Mouse (Mus musculus) hindbrain, embryonic 13.5 days (tissue): ENCODE measurements around the gene Vps29. TPM values are rescaled to one million over a fixed set of nuclear protein-coding genes. Genes with fewer than 3 reads are reported as not detected.

Source experiments
- ATAC-seq: fragments of 200-750 bp; cut with Nextera tagmentation; 2 replicates; pipeline ENCODE4 v1.8.0; 2017; ENCODE audit warnings: moderate TSS enrichment; ENCODE audit not compliant: low FRiP score
- H3K27ac ChIP-seq: fragments of 300-500 bp; sonication (generic); 2 replicates; pipeline ENCODE4 v1.5.1; 2015; ENCODE audit warnings: inconsistent platforms, mild to moderate bottlenecking, moderate library complexity
- H3K27me3 ChIP-seq: fragments of 300-500 bp; sonication (generic); 2 replicates; pipeline ENCODE4 v1.6.1; 2015; ENCODE audit warnings: mild to moderate bottlenecking, inconsistent platforms
- H3K36me3 ChIP-seq: fragments of 300-500 bp; sonication (generic); 2 replicates; pipeline ENCODE4 v1.6.1; 2015; ENCODE audit warnings: mild to moderate bottlenecking, inconsistent platforms
- H3K4me1 ChIP-seq: fragments of 300-500 bp; sonication (generic); replicated peaks from 2 replicates; pipeline ENCODE4 v1.6.1; 2015; ENCODE audit warnings: inconsistent platforms
- H3K4me2 ChIP-seq: fragments of 300-500 bp; sonication (generic); 2 replicates; pipeline ENCODE4 v1.6.1; 2015; ENCODE audit warnings: inconsistent platforms, mild to moderate bottlenecking, moderate library complexity
- H3K4me3 ChIP-seq: fragments of 300-500 bp; sonication (generic); 2 replicates; pipeline ENCODE4 v1.5.1; 2015; ENCODE audit warnings: mild to moderate bottlenecking, inconsistent platforms
- H3K9ac ChIP-seq: fragments of 300-500 bp; sonication (generic); 2 replicates; pipeline ENCODE4 v1.6.1; 2015; ENCODE audit warnings: mild to moderate bottlenecking, inconsistent platforms
- H3K9me3 ChIP-seq: fragments of 300-500 bp; sonication (generic); 2 replicates; pipeline ENCODE4 v1.6.1; 2016; ENCODE audit warnings: inconsistent platforms
- WGBS: fragments of 180-500 bp; shearing (Covaris S2); methylation state at CpG from one replicate; pipeline ENCODE4 v1.1.7; 2015; 5-methylcytosine and 5-hydroxymethylcytosine counted together
- polyA plus RNA-seq: library from polyadenylated mRNA; unstranded; fragments of >200 nt; fragmentation: Nextera tagmentation; extraction: Ambion mirVana; gene quantifications from 2 replicates; pipeline ENCODE4 v1.2.1, GENCODE M21; 2015

The Vps29 gene
- polyA plus RNA-seq, 1 experiment from 2014 or later, result 297 TPM

DNA sequence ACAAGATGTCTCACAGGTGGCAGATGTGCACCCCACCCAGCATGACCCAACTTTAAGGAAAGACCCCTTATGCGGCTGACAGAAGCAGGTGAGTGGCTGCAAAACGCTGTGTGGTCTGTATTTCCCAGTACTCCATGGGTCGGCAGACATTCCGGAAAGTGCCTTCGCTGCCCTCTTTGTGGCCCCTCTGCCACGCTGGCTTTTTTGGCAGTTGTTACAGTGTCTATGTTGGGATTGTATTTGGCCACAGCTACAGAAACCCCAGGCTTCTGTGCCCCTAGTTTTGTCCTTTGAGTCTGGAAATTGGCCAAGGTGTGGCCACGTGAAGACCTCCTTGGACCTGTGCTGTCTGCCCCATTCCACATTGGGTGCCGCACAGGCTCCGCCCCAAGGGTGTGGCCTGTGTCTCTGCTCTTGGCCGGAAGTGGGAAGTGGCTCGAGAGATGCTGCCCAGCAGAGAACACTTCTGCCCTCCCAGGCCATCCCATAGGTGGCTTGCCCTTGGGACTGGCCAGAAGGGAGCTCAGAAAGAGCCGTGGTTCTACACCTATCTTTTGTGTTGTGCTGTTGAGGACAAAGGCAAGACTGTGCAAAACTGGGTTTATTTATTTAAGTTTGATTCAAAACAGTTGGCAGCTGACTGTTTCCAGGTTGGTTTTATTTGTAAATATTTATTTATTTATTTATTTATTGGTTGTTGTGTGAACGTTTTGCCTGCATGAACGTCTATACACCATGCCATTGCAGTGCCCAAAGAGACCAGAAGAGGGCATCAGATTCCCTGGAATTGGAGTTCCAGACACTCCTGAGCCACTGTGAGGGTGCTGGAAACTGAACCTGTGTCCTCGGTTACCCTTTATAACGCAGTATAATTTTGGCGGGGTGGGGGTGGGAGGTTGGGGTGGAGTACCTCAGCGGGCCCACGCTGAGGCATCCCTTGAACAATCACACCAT is 55.8 kb downstream of the Vps29 start:
- no peaks in the 10 kb centered on the region for H3K9me3 ChIP-seq
- no peaks in the 10 kb centered on the region for H3K4me1 ChIP-seq
- H3K4me3 ChIP-seq, result no peak overlapping the region
- no peak for ATAC-seq
- H3K27ac ChIP-seq, result no peak overlapping the region
- WGBS, result 88% methylated on average over 19 of the region's 19 CpGs
- no peak overlapping the region for H3K9ac ChIP-seq
- H3K27me3 ChIP-seq, result no peaks in the 10 kb centered on the region
- H3K4me2 ChIP-seq, result no peak overlapping the region
- H3K36me3 ChIP-seq, result peaks cover 36% of the 10 kb centered on the region

DNA sequence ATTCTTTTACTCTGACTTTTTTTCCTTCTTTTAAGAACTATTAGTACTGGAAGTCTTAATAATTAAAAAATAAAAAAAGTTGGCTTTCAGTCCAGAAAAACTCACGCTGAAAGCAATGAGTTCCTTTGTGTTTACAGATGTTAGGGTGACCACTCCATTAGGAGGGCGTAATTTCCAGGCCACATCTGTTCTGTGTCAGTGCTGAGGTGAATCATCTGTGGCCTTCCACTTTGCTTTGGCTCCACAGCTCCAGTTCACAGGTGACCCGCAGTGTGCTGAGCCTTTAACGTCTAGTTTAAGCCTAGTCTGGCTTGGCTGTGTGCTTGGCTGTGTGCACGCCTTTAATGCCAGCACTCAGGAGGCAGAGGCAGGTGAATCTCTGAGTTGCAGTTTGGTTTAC is 57.7 kb downstream of the Vps29 start:
- peaks cover 17% of the 10 kb centered on the region for H3K36me3 ChIP-seq
- ATAC-seq, result no peak
- H3K4me2 ChIP-seq, result no peak overlapping the region
- H3K4me3 ChIP-seq, result no peak overlapping the region
- H3K4me1 ChIP-seq, result no peaks in the 10 kb centered on the region
- H3K9ac ChIP-seq, result no peak overlapping the region
- no peaks in the 10 kb centered on the region for H3K27me3 ChIP-seq
- 87% methylated on average over 5 of the region's 5 CpGs for WGBS
- no peaks in the 10 kb centered on the region for H3K9me3 ChIP-seq
- H3K27ac ChIP-seq, result no peak overlapping the region

DNA sequence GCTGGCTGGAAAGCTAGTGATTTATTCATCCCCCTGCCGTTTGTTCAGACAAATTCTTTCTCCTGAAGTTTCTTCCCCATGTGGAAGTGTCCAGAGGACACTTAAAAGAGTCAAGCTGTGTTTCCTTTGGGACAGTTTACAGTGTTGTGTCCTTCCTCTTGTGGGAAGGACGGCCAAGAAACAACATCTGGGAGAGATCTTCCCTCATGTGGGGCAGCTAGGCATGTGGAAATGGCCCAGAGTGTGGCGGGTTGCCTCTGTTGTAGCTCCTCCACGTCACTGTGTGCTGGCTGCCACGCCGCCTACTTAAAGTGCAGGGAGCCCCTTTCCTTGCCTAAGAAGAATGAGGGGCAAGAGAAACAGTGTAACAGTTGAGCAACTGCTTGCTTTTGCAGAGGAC is 58.7 kb downstream of the Vps29 start:
- Histone ChIP-seq H3K4me3 (no peak overlapping the region), H3K9me3 (no peaks in the 10 kb centered on the region), H3K27ac (no peak overlapping the region), H3K4me2 (no peak overlapping the region), H3K9ac (no peak overlapping the region), H3K4me1 (no peaks in the 10 kb centered on the region), H3K27me3 (no peaks in the 10 kb centered on the region), H3K36me3 (peaks cover 8% of the 10 kb centered on the region)
- 69% methylated on average over 6 of the region's 6 CpGs for WGBS
- ATAC-seq, result no peak

DNA sequence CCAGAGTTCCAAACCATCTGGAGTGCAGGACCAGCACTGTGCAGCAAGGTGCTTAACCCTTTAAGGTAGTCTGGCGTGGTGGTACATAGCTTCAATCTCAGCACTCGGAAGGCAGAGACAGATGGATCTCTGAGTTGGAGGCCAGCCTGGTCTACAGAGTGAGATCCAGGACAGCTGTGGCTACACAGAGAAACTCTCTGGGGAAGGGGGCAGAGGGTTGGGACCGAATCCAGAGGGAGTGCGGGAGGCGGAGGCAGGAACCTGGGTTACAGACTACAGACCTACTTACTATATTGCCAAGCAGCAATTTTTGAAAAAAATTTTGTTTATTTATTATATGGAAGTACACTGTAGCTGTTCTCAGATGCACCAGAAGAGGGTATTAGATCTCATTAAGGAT is 60.2 kb downstream of the Vps29 start:
- H3K4me2 ChIP-seq, result no peak overlapping the region
- H3K4me3 ChIP-seq, result no peak overlapping the region
- no peak for ATAC-seq
- no peak overlapping the region for H3K9ac ChIP-seq
- no peaks in the 10 kb centered on the region for H3K9me3 ChIP-seq
- H3K27me3 ChIP-seq, result no peaks in the 10 kb centered on the region
- H3K36me3 ChIP-seq, result peaks cover 8% of the 10 kb centered on the region
- H3K4me1 ChIP-seq, result no peaks in the 10 kb centered on the region
- WGBS, result 95% methylated on average over 5 of the region's 5 CpGs
- no peak overlapping the region for H3K27ac ChIP-seq

Other genes with a start within 250 kb of the Vps29 start
- gene Ccdc63, start 213.5 kb upstream of the Vps29 start, polyA plus RNA-seq, result not detected in 2 replicates
- gene Ppp1cc, start 196.1 kb upstream of the Vps29 start, polyA plus RNA-seq, result 204 and 206 TPM in 2 replicates
- gene Hvcn1, start 147.6 kb upstream of the Vps29 start, polyA plus RNA-seq, result 1.8 and 2.2 TPM in 2 replicates
- gene Tctn1, start 89.9 kb upstream of the Vps29 start, polyA plus RNA-seq, result 5.9 and 6.6 TPM in 2 replicates
- 8.0 and 8.3 TPM in 2 replicates for gene Pptc7, start 70.0 kb upstream of the Vps29 start, polyA plus RNA-seq
- 21.0 and 23.9 TPM in 2 replicates for gene Rad9b, start 136 bp upstream of the Vps29 start, polyA plus RNA-seq
- gene Gpn3, start 17.5 kb downstream of the Vps29 start, polyA plus RNA-seq, result 48.3 and 50.2 TPM in 2 replicates
- 131 and 132 TPM in 2 replicates for gene Fam216a, start 18.0 kb downstream of the Vps29 start, polyA plus RNA-seq
- 159 and 173 TPM in 2 replicates for gene Arpc3, start 37.5 kb downstream of the Vps29 start, polyA plus RNA-seq
- gene Anapc7, start 67.3 kb downstream of the Vps29 start, polyA plus RNA-seq, result 46.7 and 51.8 TPM in 2 replicates
- gene Atp2a2, start 147.9 kb downstream of the Vps29 start, polyA plus RNA-seq, result 39.4 and 41.2 TPM in 2 replicates